Mouse (Mus musculus) cerebellum, adult 2 months (tissue): ENCODE measurements around the gene Cybb. TPM values are rescaled to one million over a fixed set of nuclear protein-coding genes. Genes with fewer than 3 reads are reported as not detected.

Experiments used
- DNase-seq, 2 experiments: peaks; one replicate each; pipeline ENCODE4 v3.0.0; 2021
- H3K27ac ChIP-seq: fragments of 200-500 bp; 2 replicates; pipeline ENCODE4 v1.5.1; 2012; ENCODE audit warnings: low read length, control low read depth, inconsistent platforms; ENCODE audit not compliant: insufficient read depth
- H3K27me3 ChIP-seq: fragments of 200-500 bp; 2 replicates; pipeline ENCODE4 v1.6.1; 2012; ENCODE audit warnings: inconsistent platforms, mild to moderate bottlenecking, low read length, moderate library complexity; ENCODE audit not compliant: control insufficient read depth, insufficient read depth
- H3K4me1 ChIP-seq: fragments of 200-500 bp; 2 replicates; pipeline ENCODE4 v1.6.1; 2011; ENCODE audit warnings: low read length; ENCODE audit not compliant: control insufficient read depth, insufficient read depth
- H3K4me3 ChIP-seq: fragments of 200-500 bp; replicated peaks from 2 replicates; pipeline ENCODE3; 2011; ENCODE audit warnings: mild to moderate bottlenecking, low read depth, low read length, control low read depth; ENCODE audit not compliant: insufficient read depth
- CTCF ChIP-seq: fragments of 200-500 bp; IDR thresholded peaks from 2 replicates; pipeline ENCODE4 v1.5.1; 2011; ENCODE audit warnings: low read depth, mild to moderate bottlenecking, control low read depth, low read length, moderate library complexity, borderline replicate concordance; ENCODE audit not compliant: insufficient read depth
- POLR2A ChIP-seq: fragments of 200-500 bp; IDR thresholded peaks from 2 replicates; pipeline ENCODE4 v1.6.1; 2011; ENCODE audit warnings: low read length, control low read depth, borderline replicate concordance; ENCODE audit not compliant: insufficient read depth
- WGBS: fragments of 180-500 bp; shearing (Covaris S2); methylation state at CpG from one replicate; pipeline ENCODE4 v1.1.7; 2018; 5-methylcytosine and 5-hydroxymethylcytosine counted together
- polyA plus RNA-seq: library from polyadenylated mRNA; depleted of rRNA; stranded (reverse); fragments of >200 nt; gene quantifications from 2 replicates; pipeline ENCODE4 v1.2.3, GENCODE M21; 2012

Cybb gene
- polyA plus RNA-seq, 1 experiment, result 0.41 TPM

DNA sequence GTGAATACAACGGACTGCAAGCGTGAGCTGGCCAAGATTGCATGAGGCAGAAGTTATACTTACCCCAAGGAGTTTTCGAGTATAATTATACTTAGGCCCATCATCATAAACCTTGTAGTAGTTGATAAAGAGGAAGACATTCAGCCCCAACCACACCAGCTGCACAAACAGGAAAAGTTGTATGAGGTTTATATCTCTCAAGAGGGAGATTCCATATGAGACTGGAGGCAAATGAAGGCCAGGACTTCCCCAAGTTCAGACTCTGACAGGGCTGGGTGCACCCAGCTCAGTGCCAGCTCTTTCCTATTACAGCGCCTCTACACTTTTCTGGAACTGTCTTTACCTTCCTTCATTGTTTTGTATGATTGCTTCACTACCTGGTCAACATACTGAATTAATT, 20.6 kb downstream of the Cybb start:
- H3K27ac ChIP-seq, result no peak overlapping the region
- no peak overlapping the region for H3K4me3 ChIP-seq
- H3K27me3 ChIP-seq, result no peaks in the 10 kb centered on the region
- no peak for DNase-seq
- WGBS, result 88% methylated on average over 4 of the region's 4 CpGs
- H3K4me1 ChIP-seq, result no peaks in the 10 kb centered on the region
- TF ChIP-seq POLR2A (no peak), CTCF (no peak)

DNA sequence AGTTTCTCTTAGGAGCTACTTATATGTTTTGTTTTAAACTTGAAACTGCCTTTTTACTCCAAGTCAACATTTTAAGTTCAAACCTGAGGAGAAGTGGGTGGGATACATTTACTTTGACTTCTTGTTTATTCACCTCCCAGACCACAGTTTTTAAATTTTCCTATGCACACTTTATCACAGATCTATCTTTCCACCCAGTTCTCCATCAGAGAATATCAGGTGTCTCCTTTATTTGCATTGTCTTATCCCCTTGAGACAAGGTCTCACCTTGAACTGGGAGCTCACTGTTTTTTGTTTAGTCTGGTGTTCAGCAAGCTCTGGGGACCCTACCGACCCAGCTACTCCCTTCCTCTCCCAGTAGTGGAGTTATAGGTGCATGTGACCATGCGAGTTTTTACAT, 21.7 kb downstream of the Cybb start:
- no peaks in the 10 kb centered on the region for H3K4me1 ChIP-seq
- TF ChIP-seq POLR2A (no peak), CTCF (no peak)
- no peak overlapping the region for H3K27ac ChIP-seq
- H3K4me3 ChIP-seq, result no peak overlapping the region
- 82% methylated on average over 2 of the region's 2 CpGs for WGBS
- no peak for DNase-seq
- no peaks in the 10 kb centered on the region for H3K27me3 ChIP-seq

DNA sequence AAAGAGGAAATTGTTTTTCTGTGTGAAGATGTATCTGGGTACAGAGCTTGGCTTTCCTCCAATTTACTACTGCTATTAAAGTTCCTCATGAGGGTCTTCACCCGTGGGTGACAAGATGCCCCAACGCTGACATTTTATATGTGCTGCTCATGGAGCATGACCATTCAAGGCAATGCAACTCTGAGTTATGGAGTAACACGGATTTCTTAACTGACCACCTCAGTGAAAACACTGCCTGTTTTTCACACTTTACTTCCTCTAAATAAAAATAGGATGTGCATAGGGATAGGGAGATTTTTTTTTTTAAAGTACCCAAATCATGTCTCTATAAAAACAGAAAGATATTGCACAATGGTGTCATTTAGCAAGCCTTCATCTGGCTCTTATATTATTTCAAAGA, 24.9 kb downstream of the Cybb start:
- Histone ChIP-seq H3K4me3 (no peak overlapping the region), H3K27ac (no peak overlapping the region), H3K27me3 (no peaks in the 10 kb centered on the region), H3K4me1 (no peaks in the 10 kb centered on the region)
- TF ChIP-seq CTCF, result no peak
- TF ChIP-seq POLR2A, result no peak
- 77% methylated on average over 3 of the region's 3 CpGs for WGBS
- DNase-seq, result no peak

DNA sequence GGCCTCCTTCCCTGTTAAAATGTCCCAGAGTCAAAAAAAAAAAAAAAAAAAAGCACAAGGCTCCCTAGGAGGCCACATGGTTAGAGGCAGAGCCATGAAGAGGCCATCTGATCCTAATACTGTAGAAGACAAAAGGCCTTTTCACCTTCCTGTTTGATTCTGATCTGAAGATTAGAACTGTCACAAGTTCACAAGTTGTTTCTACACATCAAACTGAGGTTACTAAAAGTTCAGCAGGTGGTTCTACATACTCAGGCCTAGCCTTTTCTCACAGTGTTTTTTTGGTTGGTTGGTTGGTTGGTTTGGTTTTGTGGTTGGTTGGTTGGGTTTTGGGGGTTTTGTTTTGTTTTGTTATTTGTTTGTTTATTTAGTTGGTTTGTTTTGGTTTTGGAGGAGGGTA, 26.2 kb downstream of the Cybb start:
- Histone ChIP-seq H3K4me1 (no peaks in the 10 kb centered on the region), H3K27ac (no peak overlapping the region), H3K27me3 (no peaks in the 10 kb centered on the region), H3K4me3 (no peak overlapping the region)
- TF ChIP-seq POLR2A, result no peak
- TF ChIP-seq CTCF, result no peak
- DNase-seq, result no peak

DNA sequence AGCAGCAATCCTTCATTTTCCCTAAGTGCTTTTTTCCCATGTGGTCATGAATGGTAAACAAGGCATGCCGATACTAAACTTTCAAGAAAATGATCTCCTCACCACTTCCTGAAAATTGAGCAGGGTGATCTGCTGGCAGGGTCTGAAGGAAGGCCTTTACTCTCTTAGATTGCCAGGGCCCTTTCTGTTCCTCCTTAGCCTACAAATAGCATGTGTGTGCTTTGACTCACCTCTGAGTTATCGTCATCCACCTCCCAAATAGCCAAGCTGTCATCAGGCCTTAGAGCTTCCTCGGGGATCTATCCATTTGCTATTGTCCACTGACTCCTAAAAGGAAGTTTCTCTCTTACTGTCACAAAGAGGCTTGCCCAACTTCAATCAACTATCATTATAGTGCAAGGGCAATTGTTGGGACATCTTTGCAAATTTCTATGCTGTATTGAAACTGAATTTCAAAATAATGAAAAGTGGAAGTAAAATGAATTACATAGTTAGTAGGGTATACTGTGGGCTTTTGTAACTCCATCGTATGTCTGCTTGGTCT, 27.1 kb downstream of the Cybb start:
- no peaks in the 10 kb centered on the region for H3K4me1 ChIP-seq
- WGBS, result 79% methylated on average over 4 of the region's 4 CpGs
- TF ChIP-seq POLR2A, result no peak
- no peak for TF ChIP-seq CTCF
- H3K27ac ChIP-seq, result no peak overlapping the region
- H3K27me3 ChIP-seq, result no peaks in the 10 kb centered on the region
- no peak overlapping the region for H3K4me3 ChIP-seq
- DNase-seq, result no peak

DNA sequence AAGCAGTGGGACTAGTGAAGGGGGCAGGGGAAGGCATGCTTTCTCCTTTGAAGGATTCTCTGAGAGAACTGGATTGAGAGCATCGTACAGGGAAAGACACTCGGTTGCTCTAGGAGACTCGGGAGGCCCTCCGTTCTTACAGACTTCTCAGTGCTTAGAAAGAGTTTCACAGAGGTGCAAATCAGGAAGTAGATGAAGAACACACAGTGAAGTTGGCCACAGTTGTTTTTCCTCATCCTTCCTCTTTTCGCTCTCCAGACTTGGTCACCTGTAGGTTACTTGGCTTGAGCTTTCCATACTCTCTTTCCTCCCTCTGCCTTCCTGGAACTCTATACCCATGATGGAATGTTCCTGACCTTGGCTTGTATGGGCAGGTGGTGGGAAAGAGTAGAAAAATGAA, 35.2 kb downstream of the Cybb start:
- DNase-seq, result no peak
- no peaks in the 10 kb centered on the region for H3K4me1 ChIP-seq
- WGBS, result 88% methylated on average over 5 of the region's 5 CpGs
- H3K27me3 ChIP-seq, result no peaks in the 10 kb centered on the region
- no peak overlapping the region for H3K27ac ChIP-seq
- TF ChIP-seq CTCF (no peak), POLR2A (no peak)
- no peak overlapping the region for H3K4me3 ChIP-seq

DNA sequence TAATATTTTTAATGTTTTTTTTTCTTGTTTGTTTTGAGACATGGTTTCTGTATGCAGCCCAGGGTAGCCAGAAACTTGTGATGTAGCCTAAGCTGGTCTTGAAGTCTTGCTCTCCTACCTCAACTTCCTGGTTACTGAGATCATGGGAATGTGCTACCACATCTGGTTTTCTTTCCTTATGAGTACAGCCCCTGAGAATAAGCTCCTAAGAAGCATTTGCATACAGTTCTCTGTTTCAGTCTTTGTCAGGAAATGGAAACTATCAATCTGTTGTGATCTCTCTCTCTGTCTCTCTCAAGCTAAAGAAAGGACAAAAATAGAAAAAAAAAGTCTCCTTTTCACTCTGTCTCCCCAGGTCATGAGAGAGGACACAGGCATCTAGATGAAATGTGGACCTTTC, 40.3 kb downstream of the Cybb start:
- H3K4me3 ChIP-seq, result no peak overlapping the region
- no peak overlapping the region for H3K27ac ChIP-seq
- H3K27me3 ChIP-seq, result no peaks in the 10 kb centered on the region
- H3K4me1 ChIP-seq, result no peaks in the 10 kb centered on the region
- no peak for TF ChIP-seq CTCF
- TF ChIP-seq POLR2A, result no peak
- DNase-seq, result no peak

DNA sequence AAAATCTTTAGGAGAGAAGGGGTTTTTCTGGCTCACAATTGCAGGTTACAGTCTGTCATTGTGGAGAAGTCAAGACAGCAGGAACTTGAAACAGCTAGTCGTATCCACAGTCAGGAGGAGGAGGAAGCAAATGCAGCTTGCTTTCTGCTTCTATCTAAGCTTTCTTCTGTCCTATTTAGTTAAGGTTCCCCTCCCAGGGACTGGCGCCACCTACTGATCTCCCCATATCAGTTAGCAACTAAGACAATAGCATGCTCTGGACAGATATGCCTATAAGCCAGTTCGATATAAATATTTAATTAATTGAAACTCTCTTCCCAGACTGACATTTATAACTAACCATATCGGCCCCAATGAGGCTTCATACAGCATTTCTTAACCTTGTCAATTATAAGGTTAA, 46.5 kb downstream of the Cybb start:
- Histone ChIP-seq H3K27me3 (no peaks in the 10 kb centered on the region), H3K27ac (no peak overlapping the region), H3K4me3 (no peak overlapping the region), H3K4me1 (no peaks in the 10 kb centered on the region)
- peak in 1 of 2 experiments; percentile 0 for DNase-seq
- peak; percentile 10; the same call in 1 of the 2 replicates for TF ChIP-seq CTCF
- no peak for TF ChIP-seq POLR2A
- WGBS, result 61% methylated on average over 4 of the region's 4 CpGs
